Mouse (Mus musculus) adrenal gland, adult 18-20 months (tissue): ENCODE measurements around the gene Pus1. TPM values are rescaled to one million over a fixed set of nuclear protein-coding genes. Genes with fewer than 3 reads are reported as not detected.
"Not testable (repeated sequence)": the region's sequence is repeated elsewhere in the genome, so short reads cannot be mapped to it uniquely, and the experiment has no call there.

Experiments used
- DNase-seq, 2 experiments: peaks; one replicate each; pipeline ENCODE4 v3.0.0; 2021 to 2022; ENCODE audit warnings: low spot score in 2 of 2
- total RNA-seq, 2 experiments: library from RNA; stranded (reverse); gene quantifications; 1 replicate in 1 of 2; 2 replicates in 1 of 2; pipeline ENCODE4 v1.2.3; 2021

The Pus1 gene
- total RNA-seq, 2 experiments from 2014 or later, result 36.4 to 47.3 TPM

GRCm38 (mm10) chr5:110783150-110783549 is 2.7 kb upstream of the Pus1 start:
- no peak for DNase-seq

GRCm38 (mm10) chr5:110781529-110782238 is 1.2 kb upstream of the Pus1 start:
- DNase-seq, result no peak

GRCm38 (mm10) chr5:110780761-110781528 is 486 bp upstream of the Pus1 start:
- no peak for DNase-seq

- no peak for DNase-seq
These were observed 1.0 kb downstream of the Pus1 start for GRCm38 (mm10) chr5:110779276-110779997.

- DNase-seq, result no peak
These were observed 2.2 kb downstream of the Pus1 start for GRCm38 (mm10) chr5:110778263-110778662.

- DNase-seq, result no peak
These were observed 4.3 kb downstream of the Pus1 start for GRCm38 (mm10) chr5:110776141-110776540.

GRCm38 (mm10) chr5:110774511-110774910 is 5.9 kb downstream of the Pus1 start:
- DNase-seq, result no peak

- DNase-seq, result not testable (repeated sequence)
These were observed 7.5 kb downstream of the Pus1 start for GRCm38 (mm10) chr5:110772945-110773344.

GRCm38 (mm10) chr5:110770448-110771158 is 9.9 kb downstream of the Pus1 start, which contains the start of gene Ep400:
TSS of gene Ep400 (minus strand) at chr5:110770717.
- peak; percentile 100 for DNase-seq

- peak in 1 of 2 experiments; percentile 49 for DNase-seq
These were observed 10.4 kb downstream of the Pus1 start for GRCm38 (mm10) chr5:110770031-110770445.

- DNase-seq, result no peak
These were observed 11.2 kb downstream of the Pus1 start for GRCm38 (mm10) chr5:110769272-110769671.

- no peak for DNase-seq
These were observed 16.6 kb downstream of the Pus1 start for GRCm38 (mm10) chr5:110763890-110764289.

GRCm38 (mm10) chr5:110745021-110745420 is 35.4 kb downstream of the Pus1 start:
- no peak for DNase-seq

GRCm38 (mm10) chr5:110739496-110740275 is 40.8 kb downstream of the Pus1 start:
- peak; percentile 9 to 21 for DNase-seq

GRCm38 (mm10) chr5:110735606-110736005 is 44.9 kb downstream of the Pus1 start:
- DNase-seq, result no peak

GRCm38 (mm10) chr5:110733231-110733823 is 47.1 kb downstream of the Pus1 start:
- DNase-seq, result no peak

- DNase-seq, result no peak
These were observed 49.2 kb downstream of the Pus1 start for GRCm38 (mm10) chr5:110731227-110731626.

GRCm38 (mm10) chr5:110727850-110728249 is 52.6 kb downstream of the Pus1 start:
- no peak for DNase-seq
